Mouse (Mus musculus) heart, postnatal 36 days (tissue): ENCODE data around the gene Ttpal. TPM values are rescaled to one million over a fixed set of nuclear protein-coding genes. Genes with fewer than 3 reads are reported as not detected.
A peak's percentile ranks its signal among the peaks of the same experiment; 100 is the strongest.

Experiments
- DNase-seq, 2 experiments: peaks; one replicate each; pipeline ENCODE4 v3.0.0; 2021 to 2022
- intact Hi-C: fragments of 180-260 bp; cut with DNase I; formaldehyde crosslinking; loops from one replicate; pipeline ENCODE4 v1.15.1; 2025
- total RNA-seq, 2 experiments: library from RNA; stranded (reverse); gene quantifications; 2 replicates each; pipeline ENCODE4 v1.2.3; 2021

The Ttpal gene
- total RNA-seq, 2 experiments from 2014 or later, result 9.9 to 11.6 TPM

- DNase-seq, result peak; percentile 85 to 90
These were observed 56.1 kb downstream of the Ttpal start, which contains the start of gene Pkig for GRCm38 (mm10) chr2:163657975-163658886. Gene Pkig, plus strand, starts transcription at chr2:163658386.

GRCm38 (mm10) chr2:163658941-163659340, 56.8 kb downstream of the Ttpal start:
- intact Hi-C loops, result loop anchor here (1.0 to 2.0 kb wide), 2 partner anchors 36 to 60 kb away; no protein-coding TSS in a partner anchor
- DNase-seq, result peak in 1 of 2 experiments; percentile 57

More at GRCm38 (mm10) chr2:163657975-163658886, 56.1 kb downstream of the Ttpal start, which contains the start of gene Pkig:
- intact Hi-C loops, result loop anchor here (1.0 to 2.0 kb wide), 2 partner anchors 37 to 61 kb away; no protein-coding TSS in a partner anchor

- intact Hi-C loops, result loop anchor here (2.0 kb wide), 1 partner anchor 35 kb away; no protein-coding TSS in a partner anchor
- DNase-seq, result no peak
These were observed 57.3 kb downstream of the Ttpal start for GRCm38 (mm10) chr2:163659431-163659830.

- intact Hi-C loops, result no loop called here
- DNase-seq, result no peak
These were observed 58.1 kb downstream of the Ttpal start for GRCm38 (mm10) chr2:163660103-163660701.

GRCm38 (mm10) chr2:163661371-163661850, 59.3 kb downstream of the Ttpal start:
- DNase-seq, result no peak
- intact Hi-C loops, result no loop called here

- intact Hi-C loops, result no loop called here
- DNase-seq, result no peak
These were observed 60.0 kb downstream of the Ttpal start for GRCm38 (mm10) chr2:163662076-163662475.

GRCm38 (mm10) chr2:163662698-163663221, 60.6 kb downstream of the Ttpal start:
- intact Hi-C loops, result no loop called here
- no peak for DNase-seq

GRCm38 (mm10) chr2:163663930-163664329, 61.8 kb downstream of the Ttpal start:
- intact Hi-C loops, result no loop called here
- no peak for DNase-seq

- intact Hi-C loops, result no loop called here
- no peak for DNase-seq
These were observed 64.9 kb downstream of the Ttpal start for GRCm38 (mm10) chr2:163667045-163667444.

Other genes with a start within 250 kb of the Ttpal start
- gene Jph2, start 204.3 kb upstream of the Ttpal start, total RNA-seq, result 100 to 1,000 TPM; 323 to 334 TPM
- gene Oser1, start 177.6 kb upstream of the Ttpal start, total RNA-seq, result 10 to 100 TPM; 21.9 TPM
- gene Gdap1l1, start 163.8 kb upstream of the Ttpal start, total RNA-seq, result not detected
- gene Fitm2, start 129.7 kb upstream of the Ttpal start, total RNA-seq, result 100 to 1,000 TPM; 196 to 197 TPM
- not detected for gene R3hdml, start 110.0 kb upstream of the Ttpal start, total RNA-seq
- not detected for gene Hnf4a, start 95.5 kb upstream of the Ttpal start, total RNA-seq
- gene Serinc3, start 42.8 kb downstream of the Ttpal start, total RNA-seq, result 100 to 1,000 TPM; 316 to 421 TPM
- 100 to 1,000 TPM; 221 to 229 TPM for gene Pkig, start 56.1 kb downstream of the Ttpal start, total RNA-seq
- gene Ada, start 147.9 kb downstream of the Ttpal start, total RNA-seq, result under 1 TPM; 0.60 to 0.64 TPM
- gene Ccn5, start 218.5 kb downstream of the Ttpal start, total RNA-seq, result 1 to 10 TPM; 1.5 to 2.0 TPM